Mouse (Mus musculus): ENCODE measurements around the gene Pias4. TPM values are rescaled to one million over a fixed set of nuclear protein-coding genes. Genes with fewer than 3 reads are reported as not detected.
A peak's percentile ranks its signal among the peaks of the same experiment; 100 is the strongest.

The Pias4 gene
- polyA plus RNA-seq, 1 experiment from 2014 or later = 27.9 TPM

DNA sequence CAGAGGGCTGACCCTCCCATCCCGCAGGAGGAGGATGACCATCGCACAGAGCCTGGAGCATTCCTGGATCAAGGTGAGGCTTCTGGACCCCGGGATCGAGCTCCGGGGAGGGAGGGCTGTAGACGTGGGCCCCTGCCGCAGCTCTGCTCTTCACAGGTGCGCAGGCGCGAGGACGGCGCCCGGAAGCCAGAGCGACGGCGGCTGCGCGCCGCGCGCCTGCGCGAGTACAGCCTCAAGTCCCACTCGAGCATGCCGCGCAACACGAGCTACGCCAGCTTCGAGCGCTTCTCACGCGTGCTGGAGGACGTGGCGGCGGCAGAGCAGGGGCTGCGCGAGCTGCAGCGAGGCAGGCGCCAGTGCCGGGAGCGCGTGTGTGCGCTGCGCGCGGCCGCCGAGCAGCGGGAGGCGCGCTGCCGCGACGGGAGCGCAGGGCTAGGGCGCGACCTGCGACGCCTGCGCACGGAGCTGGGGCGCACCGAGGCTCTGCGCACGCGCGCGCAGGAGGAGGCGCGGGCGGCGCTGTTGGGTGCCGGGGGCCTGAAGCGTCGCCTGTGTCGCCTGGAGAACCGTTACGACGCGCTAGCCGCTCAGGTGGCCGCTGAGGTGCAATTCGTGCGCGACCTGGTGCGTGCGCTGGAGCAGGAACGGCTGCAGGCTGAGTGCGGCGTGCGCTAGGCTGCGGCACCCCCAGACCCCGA is 24.7 kb upstream of the Pias4 start:
- peak overlapping the region; percentile 60 for H3K4me3 ChIP-seq (ENCODE audit: low read depth, low read length)
- ATAC-seq (peak; percentile 88), DNase-seq (ENCODE audit: low spot score) (peak; percentile 91)
- H3K4me2 ChIP-seq (replicated peaks; ENCODE audit: low read depth, low read length) = peak overlapping the region; percentile 85
- H3K27ac ChIP-seq (ENCODE audit: low read length) = peak overlapping the region; percentile 86
- peaks cover 9% of the 10 kb centered on the region; the same call in 1 of the 2 replicates for H3K27me3 ChIP-seq (replicated peaks; ENCODE audit: insufficient read depth, low read length)
- peak overlapping the region; percentile 26; the same call in 1 of the 2 replicates for H3K9ac ChIP-seq (replicated peaks; ENCODE audit: low read depth)
- 1% methylated on average over 85 of the region's 93 CpGs for WGBS
- peaks cover 9% of the 10 kb centered on the region; the same call in 1 of the 2 replicates for H3K4me1 ChIP-seq (ENCODE audit: insufficient read depth, low read depth, low read length)
- H3K36me3 ChIP-seq (ENCODE audit: insufficient read depth, low read length) = peaks cover 13% of the 10 kb centered on the region; the same call in 1 of the 2 replicates
- H3K9me3 ChIP-seq (ENCODE audit: low read length) = no peaks in the 10 kb centered on the region
- TF ChIP-seq EP300 (IDR thresholded peaks at IDR 0.05) (no peak), CTCF (IDR thresholded peaks at IDR 0.05) (peak; percentile 36)

DNA sequence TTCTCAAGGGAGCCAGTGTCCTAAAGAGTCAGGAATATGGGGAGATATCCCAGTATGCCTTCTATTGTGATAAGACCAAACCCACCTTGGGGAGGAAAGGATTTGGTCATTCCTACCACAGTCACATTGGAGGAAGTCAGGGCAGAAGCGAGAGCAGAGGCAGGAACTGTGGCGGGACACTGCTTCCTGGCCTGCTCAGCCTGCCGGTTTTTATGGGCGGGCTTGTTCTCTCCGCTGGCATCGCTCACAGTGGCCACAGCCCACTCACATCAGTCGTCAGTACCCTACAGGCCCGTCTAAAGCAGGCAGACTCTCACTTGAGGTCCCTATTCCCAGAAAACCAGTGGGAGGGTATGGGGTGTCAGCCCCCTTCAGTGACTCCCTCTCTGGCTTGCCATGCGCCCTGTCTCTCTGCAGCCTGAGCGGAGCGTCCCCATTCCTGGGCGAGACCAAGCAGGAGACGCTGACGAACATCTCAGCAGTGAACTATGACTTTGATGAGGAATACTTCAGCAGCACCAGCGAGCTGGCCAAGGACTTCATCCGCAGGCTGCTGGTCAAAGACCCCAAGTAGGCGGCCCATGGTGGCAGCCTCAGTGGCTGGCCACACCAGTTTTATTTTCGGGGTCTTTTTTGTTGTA is 23.7 kb upstream of the Pias4 start:
- peak; percentile 14 for ATAC-seq
- DNase-seq (ENCODE audit: low spot score) = peak; percentile 33
- peak overlapping the region; percentile 60; the same call in 1 of the 2 replicates for H3K4me3 ChIP-seq (ENCODE audit: low read depth, low read length)
- peaks cover 13% of the 10 kb centered on the region; the same call in 1 of the 2 replicates for H3K36me3 ChIP-seq (ENCODE audit: insufficient read depth, low read length)
- H3K9me3 ChIP-seq (ENCODE audit: low read length) = no peaks in the 10 kb centered on the region
- TF ChIP-seq EP300 (IDR thresholded peaks at IDR 0.05) = no peak
- no peak for TF ChIP-seq CTCF (IDR thresholded peaks at IDR 0.05)
- peaks cover 9% of the 10 kb centered on the region; the same call in 1 of the 2 replicates for H3K27me3 ChIP-seq (replicated peaks; ENCODE audit: insufficient read depth, low read length)
- peaks cover 9% of the 10 kb centered on the region; the same call in 1 of the 2 replicates for H3K4me1 ChIP-seq (ENCODE audit: insufficient read depth, low read depth, low read length)
- H3K4me2 ChIP-seq (replicated peaks; ENCODE audit: low read depth, low read length) = peak overlapping the region; percentile 85; the same call in 1 of the 2 replicates
- WGBS = 57% methylated on average over 18 of the region's 18 CpGs
- H3K9ac ChIP-seq (replicated peaks; ENCODE audit: low read depth) = peak overlapping the region; percentile 26; the same call in 1 of the 2 replicates
- H3K27ac ChIP-seq (ENCODE audit: low read length) = peak overlapping the region; percentile 86

DNA sequence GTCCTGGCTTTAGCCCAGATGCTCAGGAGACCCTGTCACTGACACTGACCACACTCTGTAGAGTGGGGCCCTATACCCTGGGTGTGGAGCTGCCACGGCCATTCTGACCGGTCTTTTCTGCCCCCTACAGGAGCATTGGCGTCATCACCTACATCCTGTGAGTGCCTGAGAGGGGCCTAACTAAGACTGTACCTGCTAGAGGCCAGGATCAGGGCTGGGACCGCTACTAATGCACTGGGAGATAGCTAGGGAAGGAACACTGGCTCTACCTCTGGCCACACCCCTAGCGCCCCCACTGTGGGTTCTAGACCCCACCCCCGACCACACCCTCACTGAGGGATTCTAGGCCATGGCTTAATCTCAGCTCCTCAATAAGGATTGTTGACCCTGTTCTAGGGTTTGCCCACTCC is 23.2 kb upstream of the Pias4 start:
- H3K27me3 ChIP-seq (replicated peaks; ENCODE audit: insufficient read depth, low read length) = peaks cover 9% of the 10 kb centered on the region; the same call in 1 of the 2 replicates
- no peak overlapping the region for H3K4me3 ChIP-seq (ENCODE audit: low read depth, low read length)
- H3K4me2 ChIP-seq (replicated peaks; ENCODE audit: low read depth, low read length) = no peak overlapping the region
- no peaks in the 10 kb centered on the region for H3K9me3 ChIP-seq (ENCODE audit: low read length)
- H3K9ac ChIP-seq (replicated peaks; ENCODE audit: low read depth) = no peak overlapping the region
- WGBS = 60% methylated on average over 6 of the region's 6 CpGs
- peak; percentile 60 for TF ChIP-seq CTCF (IDR thresholded peaks at IDR 0.05)
- no peak for TF ChIP-seq EP300 (IDR thresholded peaks at IDR 0.05)
- ATAC-seq (peak; percentile 17; the same call in 1 of the 2 replicates), DNase-seq (ENCODE audit: low spot score) (no peak)
- peaks cover 9% of the 10 kb centered on the region; the same call in 1 of the 2 replicates for H3K4me1 ChIP-seq (ENCODE audit: insufficient read depth, low read depth, low read length)
- H3K27ac ChIP-seq (ENCODE audit: low read length) = peak overlapping the region; percentile 20; the same call in 1 of the 2 replicates
- H3K36me3 ChIP-seq (ENCODE audit: insufficient read depth, low read length) = peaks cover 13% of the 10 kb centered on the region; the same call in 1 of the 2 replicates

DNA sequence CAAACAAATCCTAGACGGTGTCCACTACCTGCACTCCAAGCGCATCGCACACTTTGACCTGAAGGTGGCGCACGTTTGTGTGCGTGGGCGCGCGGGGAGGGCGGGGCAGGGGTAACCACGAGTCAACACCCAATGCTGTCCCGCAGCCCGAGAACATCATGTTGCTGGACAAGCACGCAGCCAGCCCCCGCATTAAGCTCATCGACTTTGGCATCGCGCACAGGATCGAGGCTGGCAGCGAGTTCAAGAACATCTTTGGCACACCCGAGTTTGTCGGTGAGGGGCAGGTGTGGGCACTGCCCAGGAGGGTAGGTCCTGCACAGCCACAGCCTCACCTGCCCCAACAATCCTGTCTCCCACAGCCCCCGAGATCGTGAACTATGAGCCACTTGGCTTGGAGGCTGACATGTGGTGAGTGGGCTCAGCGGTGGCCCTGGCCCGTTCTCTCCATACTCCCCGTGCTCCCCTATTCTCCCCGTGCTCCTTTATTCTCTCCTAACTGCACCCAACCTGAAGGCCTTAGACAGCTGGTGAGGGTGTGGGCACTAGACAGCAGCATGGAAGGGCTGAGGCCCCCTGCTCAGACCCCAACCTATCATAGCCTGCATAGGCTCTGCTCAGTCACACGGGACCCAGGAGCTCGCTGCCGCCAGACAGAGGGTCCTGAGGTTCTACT is 22.7 kb upstream of the Pias4 start:
- H3K9ac ChIP-seq (replicated peaks; ENCODE audit: low read depth) = no peak overlapping the region
- H3K27me3 ChIP-seq (replicated peaks; ENCODE audit: insufficient read depth, low read length) = peaks cover 7% of the 10 kb centered on the region; the same call in 1 of the 2 replicates
- H3K36me3 ChIP-seq (ENCODE audit: insufficient read depth, low read length) = peaks cover 13% of the 10 kb centered on the region; the same call in 1 of the 2 replicates
- TF ChIP-seq CTCF (IDR thresholded peaks at IDR 0.05) (peak; percentile 73), EP300 (IDR thresholded peaks at IDR 0.05) (no peak)
- DNase-seq (ENCODE audit: low spot score) (peak; percentile 42), ATAC-seq (no peak)
- no peaks in the 10 kb centered on the region for H3K9me3 ChIP-seq (ENCODE audit: low read length)
- H3K27ac ChIP-seq (ENCODE audit: low read length) = peak overlapping the region; percentile 20; the same call in 1 of the 2 replicates
- no peak overlapping the region for H3K4me2 ChIP-seq (replicated peaks; ENCODE audit: low read depth, low read length)
- 70% methylated on average over 31 of the region's 31 CpGs for WGBS
- H3K4me3 ChIP-seq (ENCODE audit: low read depth, low read length) = no peak overlapping the region
- H3K4me1 ChIP-seq (ENCODE audit: insufficient read depth, low read depth, low read length) = peaks cover 9% of the 10 kb centered on the region; the same call in 1 of the 2 replicates

DNA sequence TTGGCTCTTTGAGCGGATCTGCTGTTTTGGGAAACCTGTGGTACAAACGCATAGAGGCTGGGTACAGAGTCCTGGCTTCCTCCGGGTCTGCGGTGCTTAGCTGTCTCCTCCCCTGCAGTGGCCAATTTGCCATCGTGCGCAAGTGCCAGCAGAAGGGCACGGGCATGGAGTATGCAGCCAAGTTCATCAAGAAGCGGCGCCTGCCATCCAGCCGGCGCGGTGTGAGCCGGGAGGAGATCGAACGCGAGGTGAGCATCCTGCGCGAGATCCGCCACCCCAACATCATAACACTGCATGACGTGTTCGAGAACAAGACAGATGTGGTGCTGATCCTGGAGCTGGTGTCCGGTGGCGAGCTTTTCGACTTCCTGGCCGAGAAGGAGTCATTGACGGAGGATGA is 22.1 kb upstream of the Pias4 start:
- no peak overlapping the region for H3K27ac ChIP-seq (ENCODE audit: low read length)
- peaks cover 9% of the 10 kb centered on the region; the same call in 1 of the 2 replicates for H3K4me1 ChIP-seq (ENCODE audit: insufficient read depth, low read depth, low read length)
- ATAC-seq (no peak), DNase-seq (ENCODE audit: low spot score) (no peak)
- H3K9ac ChIP-seq (replicated peaks; ENCODE audit: low read depth) = no peak overlapping the region
- H3K4me3 ChIP-seq (ENCODE audit: low read depth, low read length) = no peak overlapping the region
- TF ChIP-seq EP300 (IDR thresholded peaks at IDR 0.05) = no peak
- no peak for TF ChIP-seq CTCF (IDR thresholded peaks at IDR 0.05)
- H3K4me2 ChIP-seq (replicated peaks; ENCODE audit: low read depth, low read length) = no peak overlapping the region
- 78% methylated on average over 26 of the region's 26 CpGs for WGBS
- peaks cover 13% of the 10 kb centered on the region; the same call in 1 of the 2 replicates for H3K36me3 ChIP-seq (ENCODE audit: insufficient read depth, low read length)
- H3K9me3 ChIP-seq (ENCODE audit: low read length) = no peaks in the 10 kb centered on the region
- H3K27me3 ChIP-seq (replicated peaks; ENCODE audit: insufficient read depth, low read length) = 0 out of 2 replicates have a peak, but pooled peaks cover 3% of the 10 kb centered on the region

Measured in lung, postnatal 0 days (tissue).